Mouse (Mus musculus): ENCODE results near the gene Wdr93.

Gene Wdr93

GRCm38 (mm10) chr7:79780647-79781626 is 38.0 kb downstream of the Wdr93 start:
- TF ChIP-seq GATA4 (IDR thresholded peaks at IDR 0.05; ENCODE audit: insufficient replicate concordance, low read length), result peak; percentile 80; the same call in 1 of the 2 replicates

DNA sequence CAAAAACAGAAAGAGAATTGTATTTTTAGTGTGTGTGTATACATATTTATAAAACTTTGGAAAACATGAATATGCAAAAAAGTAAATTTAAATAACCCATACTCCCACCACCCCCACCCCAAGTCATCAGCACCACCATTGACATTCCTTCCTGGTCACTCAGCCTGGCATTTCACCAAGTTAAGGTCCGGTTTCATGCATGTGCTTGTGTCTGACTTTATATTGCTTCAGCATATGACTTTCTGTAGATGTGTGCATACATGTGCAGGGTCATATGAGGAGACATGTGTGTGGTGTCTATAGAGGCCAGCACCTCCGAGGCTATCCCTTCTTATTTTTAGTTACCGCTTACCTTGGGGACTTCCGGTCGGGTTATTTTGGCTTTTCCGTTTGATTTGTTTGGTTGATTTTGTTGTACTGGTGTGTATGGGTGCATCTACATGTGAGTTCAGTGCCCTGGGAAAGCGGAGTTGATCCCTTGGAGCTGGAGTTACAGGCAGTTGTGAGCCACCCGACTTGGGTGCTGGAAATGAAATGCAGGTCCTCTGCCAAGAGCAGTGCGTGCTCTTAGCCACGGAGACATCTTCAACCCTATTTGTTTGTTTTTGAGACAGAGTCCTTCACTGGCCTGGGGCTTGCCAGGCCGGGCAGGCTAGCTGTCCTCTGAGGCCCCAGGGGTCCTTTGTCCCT is 39.0 kb downstream of the Wdr93 start:
- peak; percentile 5; the same call in 1 of the 2 replicates for TF ChIP-seq GATA4 (IDR thresholded peaks at IDR 0.05; ENCODE audit: insufficient replicate concordance, low read length)

DNA sequence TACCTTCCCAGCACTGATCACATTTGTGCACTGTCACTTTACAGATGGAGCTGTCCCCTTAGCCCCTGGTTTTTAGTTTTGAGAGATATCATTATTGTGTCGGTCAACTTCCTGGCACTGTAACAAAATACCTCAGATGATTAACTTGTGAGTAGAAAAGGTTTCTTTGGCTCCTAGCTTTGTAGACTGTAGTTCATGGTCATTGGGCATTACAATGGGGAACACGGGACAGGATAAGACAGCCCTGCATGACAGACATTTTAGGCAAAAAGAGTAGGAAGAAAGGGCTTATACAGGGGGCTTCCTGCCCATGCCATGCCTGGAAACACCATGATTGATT is 39.5 kb downstream of the Wdr93 start:
- TF ChIP-seq GATA4 (IDR thresholded peaks at IDR 0.05; ENCODE audit: insufficient replicate concordance, low read length), result no peak

- no peak for TF ChIP-seq GATA4 (IDR thresholded peaks at IDR 0.05; ENCODE audit: insufficient replicate concordance, low read length)
Measured at GRCm38 (mm10) chr7:79786295-79786694, 43.3 kb downstream of the Wdr93 start.

- no peak for TF ChIP-seq GATA4 (IDR thresholded peaks at IDR 0.05; ENCODE audit: insufficient replicate concordance, low read length)
Measured at GRCm38 (mm10) chr7:79792635-79793421, 49.9 kb downstream of the Wdr93 start.

DNA sequence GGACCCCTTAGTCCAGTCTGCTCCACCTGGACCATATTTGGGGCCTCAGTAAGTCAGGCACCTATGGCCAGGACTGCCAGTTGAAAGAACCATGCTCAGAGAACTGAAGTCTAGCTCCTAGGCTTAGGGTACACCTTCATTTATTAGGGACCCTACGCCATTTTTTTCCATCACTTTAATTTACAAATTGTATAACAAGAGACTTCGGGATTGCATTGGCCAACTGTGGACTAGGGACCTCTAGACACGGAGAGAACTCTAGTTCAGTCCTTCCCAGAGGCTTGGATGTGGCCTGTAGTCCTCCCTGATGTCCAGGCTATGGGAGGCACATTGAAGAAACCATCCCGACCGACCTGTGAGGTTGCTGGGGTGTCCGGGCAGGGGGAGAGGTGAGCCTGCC is 50.7 kb downstream of the Wdr93 start, which contains the start of gene Mesp1:
Gene Mesp1 (minus strand): TSS at position 101 of the 400 bp plus-strand sequence.
- no peak for TF ChIP-seq GATA4 (IDR thresholded peaks at IDR 0.05; ENCODE audit: insufficient replicate concordance, low read length)

GRCm38 (mm10) chr7:79798606-79799005 is 55.6 kb downstream of the Wdr93 start:
- no peak for TF ChIP-seq GATA4 (IDR thresholded peaks at IDR 0.05; ENCODE audit: insufficient replicate concordance, low read length)

DNA sequence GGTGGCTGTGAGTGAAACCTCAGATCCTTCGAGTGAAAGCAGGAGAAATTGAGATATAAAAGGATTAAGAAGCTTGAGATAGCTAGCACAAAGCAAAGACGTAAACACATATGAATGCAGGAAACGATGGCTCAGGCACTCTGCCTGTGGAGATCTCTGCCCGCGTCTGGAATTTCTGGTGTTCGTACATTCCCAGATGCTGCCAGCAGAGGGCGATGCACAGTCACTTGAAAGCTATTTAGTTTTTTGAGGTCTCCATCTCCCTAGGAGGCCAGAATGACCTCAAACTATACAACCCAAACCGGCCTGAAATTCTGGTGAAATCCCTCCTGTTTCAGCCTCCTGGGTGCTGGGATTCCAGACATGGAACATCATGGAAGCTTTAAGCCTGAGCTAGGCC is 56.1 kb downstream of the Wdr93 start:
- TF ChIP-seq GATA4 (IDR thresholded peaks at IDR 0.05; ENCODE audit: insufficient replicate concordance, low read length), result no peak

GRCm38 (mm10) chr7:79799506-79799905 is 56.5 kb downstream of the Wdr93 start:
- no peak for TF ChIP-seq GATA4 (IDR thresholded peaks at IDR 0.05; ENCODE audit: insufficient replicate concordance, low read length)

DNA sequence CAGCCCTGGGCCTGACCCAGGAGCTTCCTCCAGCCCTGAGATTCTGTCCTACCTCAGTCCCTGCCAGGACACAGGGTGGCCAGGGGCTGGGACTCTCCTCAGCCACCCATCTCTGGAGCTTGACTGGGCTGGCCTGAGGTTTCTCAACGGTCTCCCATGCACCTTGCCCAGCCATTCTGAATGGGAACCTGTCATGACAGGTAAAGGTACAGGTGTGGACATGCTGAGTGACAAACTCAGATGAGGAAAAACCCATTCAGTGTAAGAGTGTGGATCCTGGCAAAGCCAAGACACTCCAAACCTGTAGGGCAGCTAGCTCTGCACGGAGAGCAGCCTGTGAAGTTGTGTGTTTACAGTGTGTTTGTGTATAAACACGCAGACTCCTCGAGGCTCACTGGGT is 57.4 kb downstream of the Wdr93 start:
- no peak for TF ChIP-seq GATA4 (IDR thresholded peaks at IDR 0.05; ENCODE audit: insufficient replicate concordance, low read length)

DNA sequence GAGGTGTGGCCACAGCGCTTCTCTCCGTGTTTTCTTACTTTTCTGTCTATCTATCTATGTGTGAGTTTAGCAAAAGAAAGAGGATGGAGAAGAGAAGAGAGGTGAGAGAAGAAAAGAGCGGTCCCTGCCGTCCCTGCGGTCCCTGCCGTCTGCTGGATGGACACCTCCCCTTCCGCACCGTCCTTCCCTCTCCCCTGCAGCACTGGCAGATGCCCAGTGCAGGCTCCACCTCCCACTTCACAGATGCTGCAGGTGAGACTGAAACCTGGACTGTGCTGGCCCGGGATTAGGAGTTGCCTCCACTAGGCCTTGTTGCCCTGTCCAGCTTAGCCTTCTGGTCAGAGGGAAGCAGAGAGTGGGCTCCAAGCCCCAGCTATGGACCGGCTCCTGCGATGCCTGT is 58.4 kb downstream of the Wdr93 start:
- no peak for TF ChIP-seq GATA4 (IDR thresholded peaks at IDR 0.05; ENCODE audit: insufficient replicate concordance, low read length)

DNA sequence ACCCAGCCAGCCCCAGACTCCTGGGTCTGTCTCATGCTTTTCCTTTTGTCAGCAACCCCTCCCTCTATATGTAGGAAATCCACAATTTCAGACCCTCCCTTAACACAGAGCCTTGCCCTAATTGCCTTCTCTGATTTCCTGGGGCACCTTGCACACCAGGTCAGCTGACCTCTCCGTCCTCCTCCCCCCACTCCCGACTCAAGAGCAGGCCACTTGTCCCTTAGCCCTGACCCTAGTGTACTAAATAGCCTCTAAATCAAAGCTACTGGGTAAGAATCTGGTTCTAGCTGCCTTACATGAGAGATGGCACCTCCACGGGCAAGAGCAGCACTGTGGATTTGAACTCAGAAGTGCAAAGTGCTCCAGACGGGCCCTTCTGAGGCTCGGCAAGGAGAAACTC is 59.1 kb downstream of the Wdr93 start:
- no peak for TF ChIP-seq GATA4 (IDR thresholded peaks at IDR 0.05; ENCODE audit: insufficient replicate concordance, low read length)

DNA sequence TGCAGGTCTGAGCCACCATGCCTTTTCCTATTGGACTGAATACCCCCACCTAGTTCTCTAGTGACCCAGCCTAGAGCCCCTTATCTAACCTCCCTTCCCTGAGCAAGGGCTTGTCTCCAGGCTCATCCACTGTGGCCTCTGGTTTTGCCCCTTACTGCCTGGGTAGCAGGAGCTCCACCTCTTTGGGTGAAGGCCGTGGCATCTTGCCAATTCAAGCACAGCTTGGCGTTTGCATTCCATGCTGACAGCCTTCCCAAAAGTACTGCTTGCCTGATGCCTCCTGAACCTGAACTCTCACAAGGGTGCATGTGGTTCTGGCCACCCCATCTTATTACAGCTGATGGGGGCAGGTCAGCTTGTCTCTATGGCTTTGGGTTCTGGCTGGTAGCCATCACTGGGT is 60.9 kb downstream of the Wdr93 start:
- TF ChIP-seq GATA4 (IDR thresholded peaks at IDR 0.05; ENCODE audit: insufficient replicate concordance, low read length), result no peak

DNA sequence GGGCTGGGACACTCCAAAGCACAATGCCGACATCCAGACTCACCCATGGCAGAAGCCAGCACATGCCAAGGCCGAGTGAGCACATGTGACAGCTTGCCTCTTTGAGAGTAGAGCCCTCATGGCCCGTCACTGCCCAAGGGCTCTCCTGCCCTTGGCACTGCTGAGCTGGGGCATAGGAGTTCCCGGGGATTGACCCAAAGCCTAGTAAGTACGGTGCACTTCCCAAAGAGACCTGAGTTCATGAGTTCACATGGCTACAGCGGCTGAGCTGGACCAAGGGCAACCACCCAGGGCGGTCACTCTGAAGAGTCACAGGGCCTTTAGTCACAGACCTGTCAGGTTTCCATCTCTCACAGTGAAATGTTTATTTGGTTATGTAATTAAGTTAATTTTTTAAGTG is 65.6 kb downstream of the Wdr93 start:
- no peak for TF ChIP-seq GATA4 (IDR thresholded peaks at IDR 0.05; ENCODE audit: insufficient replicate concordance, low read length)
